Mouse (Mus musculus): ENCODE measurements around the gene Zc3h10.

GRCm38 (mm10) chr10:128508260-128508659 is 39.3 kb downstream of the Zc3h10 start:
- TF ChIP-seq POLR2A (IDR thresholded peaks at IDR 0.05; ENCODE audit: insufficient read depth, low read length) (no peak), CTCF (IDR thresholded peaks at IDR 0.05; ENCODE audit: low read depth, low read length) (no peak), EP300 (IDR thresholded peaks at IDR 0.05; ENCODE audit: insufficient read depth, low read depth, low read length) (no peak)
